Mouse (Mus musculus) ovary, adult 10 weeks (tissue): ENCODE results near the gene Sept7. TPM values are rescaled to one million over a fixed set of nuclear protein-coding genes. Genes with fewer than 3 reads are reported as not detected.

Source experiments
- polyA plus RNA-seq: library from polyadenylated mRNA; stranded (reverse); fragments of 350-450 nt; fragmentation: Illumina TruSeq; extraction: RNeasy Lipid Tissue Mini Kit (QIAGEN cat#74804); gene quantifications from one replicate; pipeline ENCODE4 v1.2.3, GENCODE M21; 2014

Sept7 gene
- 831 TPM for polyA plus RNA-seq

GRCm38 (mm10) chr9:25252283-25252726 lies at the start of gene Sept7:
TSS of gene Sept7 (plus strand) at chr9:25252439.

Other genes starting within 250 kb of the Sept7 start
- gene Gm10181, start 163.0 kb upstream of the Sept7 start, polyA plus RNA-seq, result not detected
- gene Herpud2, start 100.6 kb upstream of the Sept7 start, polyA plus RNA-seq, result 99.1 TPM
- 3.8 TPM for gene Eepd1, start 229.1 kb downstream of the Sept7 start, polyA plus RNA-seq